Mouse (Mus musculus) cerebellum, adult 2 months (tissue): Measurements from ENCODE around the gene Pou6f2.

Experiments
- CTCF ChIP-seq: fragments of 200-500 bp; IDR thresholded peaks from 2 replicates; pipeline ENCODE4 v1.5.1; 2011; ENCODE audit warnings: low read depth, mild to moderate bottlenecking, control low read depth, low read length, moderate library complexity, borderline replicate concordance; ENCODE audit not compliant: insufficient read depth
- POLR2A ChIP-seq: fragments of 200-500 bp; IDR thresholded peaks from 2 replicates; pipeline ENCODE4 v1.6.1; 2011; ENCODE audit warnings: low read length, control low read depth, borderline replicate concordance; ENCODE audit not compliant: insufficient read depth

GRCm38 (mm10) chr13:18323407-18323806 is 74.1 kb downstream of the Pou6f2 start:
- TF ChIP-seq CTCF (no peak), POLR2A (no peak)
